Mouse (Mus musculus) heart, adult 2 months (tissue): ENCODE measurements around the gene Idua. TPM values are rescaled to one million over a fixed set of nuclear protein-coding genes. Genes with fewer than 3 reads are reported as not detected.

Experiments used
- DNase-seq, 2 experiments: peaks; one replicate each; pipeline ENCODE4 v3.0.0; 2021
- H3K27ac ChIP-seq: fragments of 200-600 bp; 2 replicates; pipeline ENCODE4 v1.8.1; 2022
- H3K27me3 ChIP-seq: fragments of 200-500 bp; 2 replicates; pipeline ENCODE4 v1.6.1; 2012; ENCODE audit warnings: mild to moderate bottlenecking, low read length, inconsistent platforms, mixed read lengths; ENCODE audit not compliant: control insufficient read depth, insufficient read depth
- H3K36me3 ChIP-seq: fragments of 200-500 bp; 2 replicates; pipeline ENCODE4 v1.6.1; 2012; ENCODE audit warnings: low read length, inconsistent platforms; ENCODE audit not compliant: control insufficient read depth, insufficient read depth
- H3K4me1 ChIP-seq: fragments of 200-500 bp; 2 replicates; pipeline ENCODE4 v1.6.1; 2011; ENCODE audit warnings: low read length; ENCODE audit not compliant: control insufficient read depth, insufficient read depth
- H3K4me3 ChIP-seq: fragments of 200-600 bp; 2 replicates; pipeline ENCODE4 v1.8.1; 2022
- H3K79me2 ChIP-seq: fragments of 200-500 bp; replicated peaks from 2 replicates; pipeline ENCODE4 v1.6.1; 2012; ENCODE audit warnings: mild to moderate bottlenecking, inconsistent platforms, low read length, moderate library complexity, mixed read lengths; ENCODE audit not compliant: control insufficient read depth, insufficient read depth
- H3K9ac ChIP-seq: fragments of 200-500 bp; 2 replicates; pipeline ENCODE4 v1.6.1; 2012; ENCODE audit warnings: low read depth, mild to moderate bottlenecking, control low read depth, inconsistent platforms, low read length, mixed read lengths
- CTCF ChIP-seq: fragments of 200-600 bp; IDR thresholded peaks from 2 replicates; pipeline ENCODE4 v1.8.1; 2022; ENCODE audit warnings: antibody characterized with exemption, mild to moderate bottlenecking, moderate library complexity
- EP300 ChIP-seq: fragments of 200-500 bp; IDR thresholded peaks from 2 replicates; pipeline ENCODE4 v1.6.1; 2011; ENCODE audit warnings: low read depth, low read length, control low read depth; ENCODE audit not compliant: insufficient read depth
- POLR2A ChIP-seq: fragments of 200-500 bp; IDR thresholded peaks from 2 replicates; pipeline ENCODE4 v1.6.1; 2011; ENCODE audit warnings: mild to moderate bottlenecking, low read depth, low read length, control low read depth; ENCODE audit not compliant: insufficient read depth
- WGBS: fragments of 180-500 bp; shearing (Covaris S2); methylation state at CpG from one replicate; pipeline ENCODE4 v1.1.7; 2018; 5-methylcytosine and 5-hydroxymethylcytosine counted together
- intact Hi-C: fragments of 180-260 bp; cut with DNase I; formaldehyde crosslinking; loops from one replicate; pipeline ENCODE4 v1.15.1; 2025
- polyA plus RNA-seq: library from polyadenylated mRNA; depleted of rRNA; stranded (reverse); fragments of >200 nt; gene quantifications from 2 replicates; pipeline ENCODE4 v1.2.3, GENCODE M21; 2012
- total RNA-seq, 2 experiments: library from RNA; stranded (reverse); gene quantifications; 2 replicates each; pipeline ENCODE4 v1.2.3; 2021

Gene Idua
- total and polyA plus RNA-seq, 3 experiments, result 21.7 to 30.4 (median 23.2) TPM

DNA sequence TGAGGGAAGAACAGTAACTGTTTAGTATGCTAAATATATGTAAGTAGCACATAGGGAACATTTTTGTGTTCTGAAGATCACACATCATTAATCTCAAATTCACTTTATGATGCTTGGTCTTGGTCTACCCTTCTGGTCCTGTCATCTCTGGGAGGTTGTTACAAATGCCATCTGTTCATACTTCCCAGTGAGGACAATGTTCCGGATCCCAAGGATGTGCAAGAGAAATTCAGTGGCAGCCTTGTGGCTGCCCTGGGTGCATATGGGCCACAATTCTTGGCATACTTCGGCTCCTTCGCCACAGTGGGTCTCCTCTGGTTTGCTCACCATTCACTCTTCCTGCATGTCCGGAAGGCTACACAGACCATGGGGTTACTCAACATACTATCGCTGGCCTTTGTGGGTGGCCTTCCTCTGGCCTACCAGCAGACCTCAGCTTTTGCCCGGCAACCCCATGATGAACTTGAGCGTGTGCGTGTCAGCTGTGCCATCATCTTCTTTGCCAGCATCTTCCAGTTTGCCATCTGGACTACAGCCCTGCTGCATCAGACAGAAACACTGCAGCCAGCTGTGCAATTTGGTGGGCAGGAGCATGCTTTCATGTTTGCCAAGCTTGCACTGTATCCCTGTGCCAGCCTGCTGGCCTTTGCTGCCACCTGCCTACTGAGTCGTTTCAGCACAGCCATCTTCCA, 14.3 kb upstream of the Idua start:
- DNase-seq, result no peak
- intact Hi-C loops, result no loop called here
- Histone ChIP-seq H3K79me2 (no peaks in the 10 kb centered on the region; the same call in 1 of the 2 replicates), H3K27me3 (no peaks in the 10 kb centered on the region), H3K4me1 (no peaks in the 10 kb centered on the region), H3K9ac (no peak overlapping the region), H3K27ac (no peak overlapping the region), H3K4me3 (no peak overlapping the region), H3K36me3 (no peaks in the 10 kb centered on the region)
- WGBS, result 81% methylated on average over 9 of the region's 9 CpGs
- peak; percentile 44 for TF ChIP-seq CTCF
- TF ChIP-seq POLR2A, result no peak
- TF ChIP-seq EP300, result no peak

DNA sequence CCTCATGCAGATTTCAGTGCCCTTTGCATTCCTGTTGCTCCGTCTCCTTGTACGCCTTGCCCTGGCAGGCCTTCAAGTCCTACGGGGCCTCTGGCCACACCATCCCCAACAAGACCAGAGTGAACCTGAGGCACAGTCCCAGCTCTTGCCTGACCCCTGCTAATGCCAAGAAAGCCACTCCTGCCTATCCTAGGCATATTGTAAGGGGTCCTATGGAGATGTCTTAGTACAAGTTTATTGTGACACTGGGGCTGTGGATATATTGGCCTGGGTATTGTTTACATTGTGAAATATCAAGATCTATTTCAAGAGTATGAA, 13.8 kb upstream of the Idua start:
- Histone ChIP-seq H3K79me2 (no peaks in the 10 kb centered on the region; the same call in 1 of the 2 replicates), H3K9ac (no peak overlapping the region), H3K36me3 (no peaks in the 10 kb centered on the region), H3K4me3 (no peak overlapping the region), H3K27me3 (no peaks in the 10 kb centered on the region), H3K27ac (no peak overlapping the region), H3K4me1 (no peaks in the 10 kb centered on the region)
- TF ChIP-seq POLR2A (no peak), CTCF (no peak)
- DNase-seq, result no peak
- WGBS, result 58% methylated on average over 3 of the region's 3 CpGs
- intact Hi-C loops, result no loop called here

GRCm38 (mm10) chr5:108647311-108647710, 12.8 kb upstream of the Idua start:
- no peak for DNase-seq
- 90% methylated on average over 2 of the region's 2 CpGs for WGBS
- Histone ChIP-seq H3K4me3 (no peak overlapping the region), H3K79me2 (no peaks in the 10 kb centered on the region; the same call in 1 of the 2 replicates), H3K27me3 (no peaks in the 10 kb centered on the region), H3K27ac (no peak overlapping the region), H3K4me1 (no peaks in the 10 kb centered on the region), H3K36me3 (no peaks in the 10 kb centered on the region), H3K9ac (no peak overlapping the region)
- TF ChIP-seq CTCF (no peak), EP300 (no peak), POLR2A (no peak)
- intact Hi-C loops, result no loop called here

GRCm38 (mm10) chr5:108647820-108648465, 12.2 kb upstream of the Idua start:
- Histone ChIP-seq H3K9ac (no peak overlapping the region), H3K27ac (no peak overlapping the region), H3K36me3 (no peaks in the 10 kb centered on the region), H3K27me3 (no peaks in the 10 kb centered on the region), H3K4me3 (no peak overlapping the region), H3K79me2 (no peaks in the 10 kb centered on the region), H3K4me1 (no peaks in the 10 kb centered on the region)
- WGBS, result 88% methylated on average over 2 of the region's 2 CpGs
- intact Hi-C loops, result no loop called here
- no peak for DNase-seq
- TF ChIP-seq EP300 (no peak), POLR2A (no peak), CTCF (no peak)

GRCm38 (mm10) chr5:108648937-108649576, 11.1 kb upstream of the Idua start:
- Histone ChIP-seq H3K27me3 (no peaks in the 10 kb centered on the region), H3K4me1 (no peaks in the 10 kb centered on the region), H3K9ac (no peak overlapping the region), H3K36me3 (no peaks in the 10 kb centered on the region), H3K79me2 (no peaks in the 10 kb centered on the region), H3K4me3 (no peak overlapping the region), H3K27ac (no peak overlapping the region)
- 90% methylated on average over 11 of the region's 11 CpGs for WGBS
- TF ChIP-seq CTCF (no peak), EP300 (no peak), POLR2A (no peak)
- no peak for DNase-seq
- intact Hi-C loops, result no loop called here

GRCm38 (mm10) chr5:108650341-108650740, 9.8 kb upstream of the Idua start:
- no peaks in the 10 kb centered on the region for H3K79me2 ChIP-seq
- DNase-seq, result no peak
- H3K36me3 ChIP-seq, result no peaks in the 10 kb centered on the region
- H3K27me3 ChIP-seq, result no peaks in the 10 kb centered on the region
- no peak overlapping the region for H3K4me3 ChIP-seq
- intact Hi-C loops, result loop anchor here (5.0 kb wide), 1 partner anchor 223 kb away; no protein-coding TSS in a partner anchor
- TF ChIP-seq EP300 (no peak), CTCF (no peak), POLR2A (no peak)
- no peak overlapping the region for H3K9ac ChIP-seq
- no peak overlapping the region for H3K27ac ChIP-seq
- H3K4me1 ChIP-seq, result no peaks in the 10 kb centered on the region
- WGBS, result 90% methylated on average over 7 of the region's 7 CpGs
